Mouse (Mus musculus) stomach, embryonic 15.5 days (tissue): ENCODE measurements around the gene Sdhaf4. TPM values are rescaled to one million over a fixed set of nuclear protein-coding genes. Genes with fewer than 3 reads are reported as not detected.

Experiments used
- ATAC-seq: fragments of 200-750 bp; cut with Nextera tagmentation; 2 replicates; pipeline ENCODE4 v1.8.0; 2017; ENCODE audit warnings: low read depth, moderate number of reproducible peaks, moderate TSS enrichment; ENCODE audit not compliant: insufficient read depth, low FRiP score
- H3K27ac ChIP-seq: fragments of 300-500 bp; sonication (generic); 2 replicates; pipeline ENCODE4 v1.5.1; 2015; ENCODE audit warnings: mild to moderate bottlenecking, inconsistent platforms
- H3K27me3 ChIP-seq: fragments of 300-500 bp; sonication (generic); replicated peaks from 2 replicates; pipeline ENCODE4 v1.6.1; 2015; ENCODE audit warnings: inconsistent platforms
- H3K36me3 ChIP-seq: fragments of 300-500 bp; sonication (generic); 2 replicates; pipeline ENCODE4 v1.6.1; 2015; ENCODE audit warnings: inconsistent platforms
- H3K4me1 ChIP-seq: fragments of 300-500 bp; sonication (generic); 2 replicates; pipeline ENCODE4 v1.6.1; 2015; ENCODE audit warnings: inconsistent platforms
- H3K4me2 ChIP-seq: fragments of 300-500 bp; sonication (generic); 2 replicates; pipeline ENCODE4 v1.6.1; 2015; ENCODE audit warnings: mild to moderate bottlenecking, inconsistent platforms
- H3K4me3 ChIP-seq: fragments of 300-500 bp; sonication (generic); replicated peaks from 2 replicates; pipeline ENCODE4 v1.5.1; 2015; ENCODE audit warnings: inconsistent platforms
- H3K9ac ChIP-seq: fragments of 300-500 bp; sonication (generic); 2 replicates; pipeline ENCODE4 v1.6.1; 2015; ENCODE audit warnings: inconsistent platforms
- H3K9me3 ChIP-seq: fragments of 300-500 bp; sonication (generic); 2 replicates; pipeline ENCODE4 v1.6.1; 2016; ENCODE audit warnings: inconsistent platforms
- WGBS: fragments of 180-500 bp; shearing (Covaris S2); methylation state at CpG from one replicate; pipeline ENCODE4 v1.1.7; 2015; 5-methylcytosine and 5-hydroxymethylcytosine counted together
- polyA plus RNA-seq: library from polyadenylated mRNA; unstranded; fragments of >200 nt; fragmentation: Nextera tagmentation; extraction: Ambion mirVana; gene quantifications from 2 replicates; pipeline ENCODE4 v1.2.1, GENCODE M21; 2015

Sdhaf4 gene
- 69.6 and 75.6 TPM in 2 replicates for polyA plus RNA-seq

GRCm38 (mm10) chr1:24005070-24005804, at the start of gene Sdhaf4:
Gene Sdhaf4 (minus strand): TSS chr1:24005656.
- 1% methylated on average over 47 of the region's 47 CpGs for WGBS
- peaks cover 5% of the 10 kb centered on the region; the same call in 1 of the 2 replicates for H3K36me3 ChIP-seq
- H3K9ac ChIP-seq: peak within 1 kb of the TSS; percentile 57
- H3K4me3 ChIP-seq: peak within 1 kb of the TSS; percentile 62
- no peaks in the 10 kb centered on the region for H3K9me3 ChIP-seq
- no peaks in the 10 kb centered on the region for H3K27me3 ChIP-seq
- peak within 1 kb of the TSS; percentile 81 for H3K27ac ChIP-seq
- H3K4me2 ChIP-seq: peak within 1 kb of the TSS; percentile 69
- peak; percentile 98 for ATAC-seq
- H3K4me1 ChIP-seq: no peaks in the 10 kb centered on the region

- Histone ChIP-seq H3K9ac (no peak overlapping the region), H3K36me3 (no peaks in the 10 kb centered on the region), H3K4me3 (no peak overlapping the region), H3K27ac (no peak overlapping the region), H3K4me1 (no peaks in the 10 kb centered on the region), H3K27me3 (no peaks in the 10 kb centered on the region), H3K9me3 (no peaks in the 10 kb centered on the region), H3K4me2 (no peak overlapping the region)
- WGBS: 78% methylated on average over 6 of the region's 6 CpGs
- no peak for ATAC-seq
These were observed 41.5 kb upstream of the Sdhaf4 start for GRCm38 (mm10) chr1:24046730-24047510.

GRCm38 (mm10) chr1:24045627-24046026, 40.2 kb upstream of the Sdhaf4 start:
- 81% methylated on average over 5 of the region's 5 CpGs for WGBS
- H3K27ac ChIP-seq: no peak overlapping the region
- no peaks in the 10 kb centered on the region for H3K27me3 ChIP-seq
- no peak overlapping the region for H3K4me2 ChIP-seq
- H3K9me3 ChIP-seq: no peaks in the 10 kb centered on the region
- H3K4me3 ChIP-seq: no peak overlapping the region
- no peak for ATAC-seq
- H3K36me3 ChIP-seq: 0 out of 2 replicates have a peak, but pooled peaks cover 3% of the 10 kb centered on the region
- no peaks in the 10 kb centered on the region for H3K4me1 ChIP-seq
- no peak overlapping the region for H3K9ac ChIP-seq

- ATAC-seq: no peak
- Histone ChIP-seq H3K9ac (no peak overlapping the region), H3K27me3 (no peaks in the 10 kb centered on the region), H3K9me3 (no peaks in the 10 kb centered on the region), H3K4me1 (no peaks in the 10 kb centered on the region), H3K27ac (no peak overlapping the region), H3K4me2 (no peak overlapping the region), H3K36me3 (0 out of 2 replicates have a peak, but pooled peaks cover 3% of the 10 kb centered on the region), H3K4me3 (no peak overlapping the region)
- 81% methylated on average over 5 of the region's 5 CpGs for WGBS
These were observed 37.6 kb upstream of the Sdhaf4 start for GRCm38 (mm10) chr1:24043007-24043406.

- no peaks in the 10 kb centered on the region for H3K27me3 ChIP-seq
- no peak overlapping the region for H3K9ac ChIP-seq
- 71% methylated on average over 2 of the region's 2 CpGs for WGBS
- no peaks in the 10 kb centered on the region for H3K9me3 ChIP-seq
- H3K36me3 ChIP-seq: peaks cover 9% of the 10 kb centered on the region; the same call in 1 of the 2 replicates
- no peaks in the 10 kb centered on the region for H3K4me1 ChIP-seq
- H3K4me2 ChIP-seq: no peak overlapping the region
- ATAC-seq: 0 out of 2 replicates have a peak, but pooled peaks have one; percentile 10
- H3K27ac ChIP-seq: no peak overlapping the region
- H3K4me3 ChIP-seq: no peak overlapping the region
These were observed 28.4 kb upstream of the Sdhaf4 start for GRCm38 (mm10) chr1:24033759-24034423.

GRCm38 (mm10) chr1:24010821-24011220, 5.4 kb upstream of the Sdhaf4 start:
- WGBS: 82% methylated on average over 6 of the region's 6 CpGs
- ATAC-seq: no peak

GRCm38 (mm10) chr1:24010016-24010415, 4.6 kb upstream of the Sdhaf4 start:
- Histone ChIP-seq H3K9me3 (no peaks in the 10 kb centered on the region), H3K4me2 (no peak overlapping the region), H3K9ac (no peak overlapping the region), H3K4me1 (no peaks in the 10 kb centered on the region), H3K27ac (no peak overlapping the region), H3K36me3 (no peaks in the 10 kb centered on the region), H3K27me3 (no peaks in the 10 kb centered on the region), H3K4me3 (no peak overlapping the region)
- ATAC-seq: no peak
- WGBS: 87% methylated on average over 6 of the region's 6 CpGs

More at GRCm38 (mm10) chr1:24010821-24011220, 5.4 kb upstream of the Sdhaf4 start:
- Histone ChIP-seq H3K36me3 (no peaks in the 10 kb centered on the region), H3K9ac (no peak overlapping the region), H3K4me3 (no peak overlapping the region), H3K4me2 (no peak overlapping the region), H3K9me3 (no peaks in the 10 kb centered on the region), H3K27ac (no peak overlapping the region), H3K27me3 (no peaks in the 10 kb centered on the region), H3K4me1 (no peaks in the 10 kb centered on the region)

- Histone ChIP-seq H3K9me3 (no peaks in the 10 kb centered on the region), H3K9ac (no peak overlapping the region), H3K27ac (no peak overlapping the region), H3K4me1 (no peaks in the 10 kb centered on the region), H3K4me2 (no peak overlapping the region), H3K36me3 (no peaks in the 10 kb centered on the region), H3K27me3 (no peaks in the 10 kb centered on the region), H3K4me3 (no peak overlapping the region)
- no peak for ATAC-seq
- 80% methylated on average over 8 of the region's 8 CpGs for WGBS
These were observed 2.2 kb upstream of the Sdhaf4 start for GRCm38 (mm10) chr1:24007621-24008020.

GRCm38 (mm10) chr1:23999318-23999717, 6.1 kb downstream of the Sdhaf4 start:
- H3K9me3 ChIP-seq: no peaks in the 10 kb centered on the region
- H3K9ac ChIP-seq: no peak overlapping the region
- no peaks in the 10 kb centered on the region for H3K4me1 ChIP-seq
- ATAC-seq: no peak
- no peak overlapping the region for H3K4me3 ChIP-seq
- no peak overlapping the region for H3K27ac ChIP-seq
- 89% methylated on average over 5 of the region's 5 CpGs for WGBS
- no peaks in the 10 kb centered on the region for H3K27me3 ChIP-seq
- H3K36me3 ChIP-seq: peaks cover 5% of the 10 kb centered on the region; the same call in 1 of the 2 replicates
- no peak overlapping the region for H3K4me2 ChIP-seq

GRCm38 (mm10) chr1:23998866-23999265, 6.6 kb downstream of the Sdhaf4 start:
- Histone ChIP-seq H3K9ac (no peak overlapping the region), H3K27ac (no peak overlapping the region), H3K4me1 (no peaks in the 10 kb centered on the region), H3K36me3 (peaks cover 5% of the 10 kb centered on the region; the same call in 1 of the 2 replicates), H3K27me3 (no peaks in the 10 kb centered on the region), H3K9me3 (no peaks in the 10 kb centered on the region), H3K4me3 (no peak overlapping the region), H3K4me2 (no peak overlapping the region)
- WGBS: 95% methylated on average over 7 of the region's 7 CpGs
- no peak for ATAC-seq

GRCm38 (mm10) chr1:23998120-23998810, 7.2 kb downstream of the Sdhaf4 start:
- Histone ChIP-seq H3K27me3 (no peaks in the 10 kb centered on the region), H3K9ac (no peak overlapping the region), H3K36me3 (peaks cover 5% of the 10 kb centered on the region; the same call in 1 of the 2 replicates), H3K4me2 (no peak overlapping the region), H3K27ac (no peak overlapping the region), H3K9me3 (no peaks in the 10 kb centered on the region), H3K4me3 (no peak overlapping the region), H3K4me1 (no peaks in the 10 kb centered on the region)
- ATAC-seq: no peak
- WGBS: 88% methylated on average over 7 of the region's 7 CpGs
